Mouse (Mus musculus): ENCODE data around the gene A530032D15Rik.
"Not testable (repeated sequence)": the region's sequence is repeated elsewhere in the genome, so short reads cannot be mapped to it uniquely, and the experiment has no call there.

- not testable (repeated sequence) for TF ChIP-seq CTCF, EP300 (IDR thresholded peaks at IDR 0.05)
Observed at GRCm38 (mm10) chr1:85112266-85112665, 2.6 kb upstream of the A530032D15Rik start.

Measured in lung, postnatal 0 days (tissue).